Mouse (Mus musculus): Measurements from ENCODE around the gene Klf9. TPM values are rescaled to one million over a fixed set of nuclear protein-coding genes. Genes with fewer than 3 reads are reported as not detected.
A peak's percentile ranks its signal among the peaks of the same experiment; 100 is the strongest.

Klf9 gene
- polyA plus RNA-seq, 1 experiment from 2014 or later = 1.4 TPM

- no peak for DNase-seq (ENCODE audit: low spot score)
- Histone ChIP-seq H3K27ac (no peak overlapping the region), H3K27me3 (ENCODE audit: insufficient read depth, poor library complexity, severe bottlenecking) (no peaks in the 10 kb centered on the region), H3K4me3 (no peak overlapping the region), H3K9me3 (no peaks in the 10 kb centered on the region), H3K4me1 (peaks cover 15% of the 10 kb centered on the region), H3K36me3 (no peaks in the 10 kb centered on the region)
- 71% methylated on average over 10 of the region's 10 CpGs for WGBS
Observed at GRCm38 (mm10) chr19:23159780-23160395, 18.9 kb downstream of the Klf9 start.

- peaks cover 15% of the 10 kb centered on the region for H3K4me1 ChIP-seq
- 16% methylated on average over 8 of the region's 8 CpGs for WGBS
- H3K9me3 ChIP-seq = no peaks in the 10 kb centered on the region
- no peaks in the 10 kb centered on the region for H3K36me3 ChIP-seq
- H3K27ac ChIP-seq = no peak overlapping the region
- H3K27me3 ChIP-seq (ENCODE audit: insufficient read depth, poor library complexity, severe bottlenecking) = no peaks in the 10 kb centered on the region
- no peak for DNase-seq (ENCODE audit: low spot score)
- H3K4me3 ChIP-seq = no peak overlapping the region
Observed at GRCm38 (mm10) chr19:23162387-23162809, 21.4 kb downstream of the Klf9 start.

GRCm38 (mm10) chr19:23162877-23163276 is 21.9 kb downstream of the Klf9 start:
- Histone ChIP-seq H3K9me3 (no peaks in the 10 kb centered on the region), H3K4me3 (no peak overlapping the region), H3K27me3 (ENCODE audit: insufficient read depth, poor library complexity, severe bottlenecking) (no peaks in the 10 kb centered on the region), H3K36me3 (no peaks in the 10 kb centered on the region), H3K4me1 (peaks cover 15% of the 10 kb centered on the region), H3K27ac (no peak overlapping the region)
- DNase-seq (ENCODE audit: low spot score) = no peak
- 68% methylated on average over 6 of the region's 6 CpGs for WGBS

GRCm38 (mm10) chr19:23163361-23163760 is 22.3 kb downstream of the Klf9 start:
- no peaks in the 10 kb centered on the region for H3K9me3 ChIP-seq
- DNase-seq (ENCODE audit: low spot score) = no peak
- H3K27me3 ChIP-seq (ENCODE audit: insufficient read depth, poor library complexity, severe bottlenecking) = no peaks in the 10 kb centered on the region
- H3K36me3 ChIP-seq = no peaks in the 10 kb centered on the region
- H3K4me3 ChIP-seq = no peak overlapping the region
- H3K27ac ChIP-seq = no peak overlapping the region
- 67% methylated on average over 3 of the region's 3 CpGs for WGBS
- H3K4me1 ChIP-seq = peaks cover 15% of the 10 kb centered on the region

GRCm38 (mm10) chr19:23164651-23165240 is 23.7 kb downstream of the Klf9 start:
- H3K27ac ChIP-seq = no peak overlapping the region
- H3K36me3 ChIP-seq = no peaks in the 10 kb centered on the region
- H3K4me1 ChIP-seq = peaks cover 15% of the 10 kb centered on the region
- no peaks in the 10 kb centered on the region for H3K27me3 ChIP-seq (ENCODE audit: insufficient read depth, poor library complexity, severe bottlenecking)
- 91% methylated on average over 16 of the region's 16 CpGs for WGBS
- no peak overlapping the region for H3K4me3 ChIP-seq
- no peak for DNase-seq (ENCODE audit: low spot score)
- H3K9me3 ChIP-seq = no peaks in the 10 kb centered on the region

DNA sequence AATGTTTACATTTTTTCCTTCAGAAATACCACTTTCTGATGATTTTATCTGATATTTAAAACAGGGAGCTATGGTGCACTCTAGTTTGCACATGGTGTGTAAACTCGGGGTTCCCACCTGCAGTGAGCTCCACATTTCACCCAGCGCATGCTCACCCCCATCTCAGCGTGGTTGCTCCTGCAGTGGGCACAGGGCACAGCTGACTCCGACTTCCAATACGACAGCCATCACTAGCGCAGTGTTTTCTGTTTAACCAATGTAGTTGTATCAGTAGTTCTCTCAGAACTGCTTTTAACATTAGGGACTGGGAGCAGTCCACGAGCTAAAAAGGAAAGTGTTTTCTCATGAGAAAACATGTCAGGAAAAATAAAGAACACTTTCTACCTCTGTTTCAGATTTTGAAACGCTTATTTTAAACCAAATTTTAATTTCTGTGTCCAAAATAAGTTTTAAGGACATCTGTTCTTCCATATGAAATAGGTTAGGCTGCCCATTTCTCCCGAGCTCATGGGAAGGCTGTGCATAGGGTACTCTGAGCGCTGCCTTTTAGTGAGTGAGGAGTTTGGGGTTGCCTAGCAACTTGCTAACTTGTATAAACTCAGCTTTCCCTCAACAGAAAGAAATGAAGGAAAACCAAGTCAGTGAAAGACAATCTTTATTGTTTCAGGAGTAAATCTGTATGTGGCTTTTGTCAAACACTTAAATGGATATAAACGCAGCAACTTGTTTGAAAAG is 25.7 kb downstream of the Klf9 start:
- H3K9me3 ChIP-seq = no peaks in the 10 kb centered on the region; the same call in 1 of the 2 replicates
- H3K4me3 ChIP-seq = no peak overlapping the region
- no peak for DNase-seq (ENCODE audit: low spot score)
- H3K4me1 ChIP-seq = peaks cover 15% of the 10 kb centered on the region
- H3K27ac ChIP-seq = no peak overlapping the region
- no peaks in the 10 kb centered on the region for H3K27me3 ChIP-seq (ENCODE audit: insufficient read depth, poor library complexity, severe bottlenecking)
- WGBS = 81% methylated on average over 11 of the region's 11 CpGs
- H3K36me3 ChIP-seq = no peaks in the 10 kb centered on the region; the same call in 1 of the 2 replicates

GRCm38 (mm10) chr19:23168899-23169658 is 28.1 kb downstream of the Klf9 start:
- Histone ChIP-seq H3K27me3 (ENCODE audit: insufficient read depth, poor library complexity, severe bottlenecking) (no peaks in the 10 kb centered on the region), H3K36me3 (no peaks in the 10 kb centered on the region; the same call in 1 of the 2 replicates), H3K4me3 (no peak overlapping the region), H3K4me1 (no peaks in the 10 kb centered on the region), H3K9me3 (no peaks in the 10 kb centered on the region; the same call in 1 of the 2 replicates), H3K27ac (no peak overlapping the region)
- DNase-seq (ENCODE audit: low spot score) = peak; percentile 61
- WGBS = 74% methylated on average over 5 of the region's 5 CpGs

GRCm38 (mm10) chr19:23169659-23170050 is 28.6 kb downstream of the Klf9 start:
- Histone ChIP-seq H3K27ac (no peak overlapping the region), H3K9me3 (no peaks in the 10 kb centered on the region; the same call in 1 of the 2 replicates), H3K36me3 (no peaks in the 10 kb centered on the region; the same call in 1 of the 2 replicates), H3K27me3 (ENCODE audit: insufficient read depth, poor library complexity, severe bottlenecking) (no peaks in the 10 kb centered on the region), H3K4me1 (no peaks in the 10 kb centered on the region), H3K4me3 (no peak overlapping the region)
- no peak for DNase-seq (ENCODE audit: low spot score)
- WGBS = 80% methylated on average over 2 of the region's 2 CpGs

DNA sequence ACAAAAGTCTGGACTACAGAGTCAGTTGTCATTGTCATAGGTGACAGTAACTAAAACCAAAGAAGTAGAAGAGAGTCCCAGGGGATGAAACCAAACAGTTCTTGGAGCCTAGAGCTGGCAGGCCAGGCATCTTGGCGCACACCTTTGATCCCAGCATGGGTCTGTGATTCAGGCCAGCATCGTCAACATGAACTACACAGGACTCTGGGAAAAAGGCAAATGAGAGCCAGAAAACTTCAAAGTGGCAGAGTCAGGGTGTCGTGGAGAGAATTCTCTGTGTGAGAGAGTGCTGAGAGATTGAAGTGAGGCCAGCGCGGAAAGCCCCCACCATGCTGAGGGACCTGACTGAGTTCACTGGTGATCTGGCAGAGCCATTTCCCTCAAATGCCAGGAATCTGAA is 29.4 kb downstream of the Klf9 start:
- no peak overlapping the region for H3K27ac ChIP-seq
- 76% methylated on average over 5 of the region's 5 CpGs for WGBS
- DNase-seq (ENCODE audit: low spot score) = peak; percentile 47

DNA sequence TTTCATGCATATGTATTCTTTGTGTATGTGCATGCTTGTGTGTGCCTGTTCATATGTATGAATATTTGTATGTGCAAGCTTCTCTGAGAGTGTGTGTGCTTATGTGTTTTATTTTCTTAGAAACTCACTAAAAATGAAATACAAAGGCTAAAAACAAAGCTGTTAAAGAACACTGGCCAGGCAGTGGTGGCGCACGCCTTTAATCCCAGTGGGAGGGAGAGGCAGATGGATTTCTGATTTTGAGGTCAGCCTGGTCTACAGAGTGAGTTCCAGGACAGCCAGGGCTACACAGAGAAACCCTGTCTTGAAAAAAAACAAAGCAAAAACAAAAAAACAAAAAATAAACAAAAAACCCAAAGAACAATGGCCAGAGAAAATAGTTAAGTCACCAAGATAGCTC is 30.1 kb downstream of the Klf9 start:
- Histone ChIP-seq H3K27me3 (ENCODE audit: insufficient read depth, poor library complexity, severe bottlenecking) (no peaks in the 10 kb centered on the region), H3K36me3 (no peaks in the 10 kb centered on the region; the same call in 1 of the 2 replicates), H3K27ac (no peak overlapping the region), H3K4me3 (no peak overlapping the region), H3K4me1 (peaks cover 6% of the 10 kb centered on the region), H3K9me3 (no peaks in the 10 kb centered on the region; the same call in 1 of the 2 replicates)
- 95% methylated on average over 2 of the region's 2 CpGs for WGBS
- peak; percentile 62 for DNase-seq (ENCODE audit: low spot score)

More for the DNA sequence above, 29.4 kb downstream of the Klf9 start:
- Histone ChIP-seq H3K9me3 (no peaks in the 10 kb centered on the region; the same call in 1 of the 2 replicates), H3K4me1 (peaks cover 5% of the 10 kb centered on the region), H3K27me3 (ENCODE audit: insufficient read depth, poor library complexity, severe bottlenecking) (no peaks in the 10 kb centered on the region), H3K4me3 (no peak overlapping the region), H3K36me3 (no peaks in the 10 kb centered on the region; the same call in 1 of the 2 replicates)

GRCm38 (mm10) chr19:23175090-23175489 is 34.1 kb downstream of the Klf9 start:
- Histone ChIP-seq H3K4me3 (no peak overlapping the region), H3K27ac (no peak overlapping the region), H3K4me1 (peaks cover 6% of the 10 kb centered on the region), H3K27me3 (ENCODE audit: insufficient read depth, poor library complexity, severe bottlenecking) (no peaks in the 10 kb centered on the region), H3K36me3 (no peaks in the 10 kb centered on the region), H3K9me3 (no peaks in the 10 kb centered on the region; the same call in 1 of the 2 replicates)
- DNase-seq (ENCODE audit: low spot score) = peak; percentile 57
- 72% methylated on average over 3 of the region's 3 CpGs for WGBS

GRCm38 (mm10) chr19:23175511-23175910 is 34.5 kb downstream of the Klf9 start:
- H3K36me3 ChIP-seq = no peaks in the 10 kb centered on the region
- H3K4me1 ChIP-seq = peaks cover 6% of the 10 kb centered on the region
- no peak overlapping the region for H3K27ac ChIP-seq
- H3K27me3 ChIP-seq (ENCODE audit: insufficient read depth, poor library complexity, severe bottlenecking) = no peaks in the 10 kb centered on the region
- 82% methylated on average over 2 of the region's 2 CpGs for WGBS
- H3K9me3 ChIP-seq = no peaks in the 10 kb centered on the region
- DNase-seq (ENCODE audit: low spot score) = peak; percentile 39
- H3K4me3 ChIP-seq = no peak overlapping the region

Measured in heart, embryonic 10.5 days (tissue).